Mouse (Mus musculus) hindbrain, embryonic 14.5 days (tissue): ENCODE measurements at regions not wholly inside any gene's neighbourhood (a gene's known extent, or its start where the extent isn't known, plus 50 kb on each side); places are given as distances from the start of the nearest gene placed in this dataset.

Source experiments
- ATAC-seq: fragments of 200-750 bp; cut with Nextera tagmentation; 2 replicates; pipeline ENCODE4 v1.8.0; 2017; ENCODE audit warnings: moderate number of reproducible peaks, mild to moderate bottlenecking, moderate TSS enrichment, moderate library complexity; ENCODE audit not compliant: low FRiP score
- DNase-seq: peaks from one replicate; pipeline ENCODE4 v3.0.0-alpha.2; 2015; ENCODE audit warnings: low spot score
- H3K27ac ChIP-seq: fragments of 300-500 bp; sonication (generic); 2 replicates; pipeline ENCODE4 v1.5.1; 2014; ENCODE audit warnings: mild to moderate bottlenecking, moderate library complexity
- H3K27me3 ChIP-seq: fragments of 300-500 bp; sonication (generic); 2 replicates; pipeline ENCODE4 v1.6.1; 2014; ENCODE audit warnings: mild to moderate bottlenecking, low read length, mixed read lengths; ENCODE audit not compliant: control insufficient read depth, insufficient read depth
- H3K36me3 ChIP-seq: fragments of 300-500 bp; sonication (generic); replicated peaks from 2 replicates; pipeline ENCODE4 v1.6.1; 2014; ENCODE audit not compliant: control insufficient read depth, insufficient read depth
- H3K4me1 ChIP-seq: fragments of 300-500 bp; sonication (generic); replicated peaks from 2 replicates; pipeline ENCODE4 v1.6.1; 2014; ENCODE audit warnings: antibody characterized with exemption, low read length, mixed read lengths; ENCODE audit not compliant: control insufficient read depth, insufficient read depth
- H3K4me2 ChIP-seq: fragments of 300-500 bp; sonication (generic); replicated peaks from 2 replicates; pipeline ENCODE4 v1.6.1; 2014; ENCODE audit warnings: mild to moderate bottlenecking, moderate library complexity
- H3K4me3 ChIP-seq: fragments of 300-500 bp; sonication (generic); replicated peaks from 2 replicates; pipeline ENCODE4 v1.5.1; 2014; ENCODE audit warnings: mild to moderate bottlenecking, low read length
- H3K9ac ChIP-seq: fragments of 300-500 bp; sonication (generic); 2 replicates; pipeline ENCODE4 v1.6.1; 2014
- H3K9me3 ChIP-seq: fragments of 300-500 bp; sonication (generic); 2 replicates; pipeline ENCODE4 v1.6.1; 2016; ENCODE audit warnings: low read length; ENCODE audit not compliant: control insufficient read depth
- WGBS: fragments of 180-500 bp; shearing (Covaris S2); extraction: QIAGEN DNeasy Blood & Tissue Kit; methylation state at CpG from one replicate; pipeline ENCODE4 v1.1.7; 2014; 5-methylcytosine and 5-hydroxymethylcytosine counted together

DNA sequence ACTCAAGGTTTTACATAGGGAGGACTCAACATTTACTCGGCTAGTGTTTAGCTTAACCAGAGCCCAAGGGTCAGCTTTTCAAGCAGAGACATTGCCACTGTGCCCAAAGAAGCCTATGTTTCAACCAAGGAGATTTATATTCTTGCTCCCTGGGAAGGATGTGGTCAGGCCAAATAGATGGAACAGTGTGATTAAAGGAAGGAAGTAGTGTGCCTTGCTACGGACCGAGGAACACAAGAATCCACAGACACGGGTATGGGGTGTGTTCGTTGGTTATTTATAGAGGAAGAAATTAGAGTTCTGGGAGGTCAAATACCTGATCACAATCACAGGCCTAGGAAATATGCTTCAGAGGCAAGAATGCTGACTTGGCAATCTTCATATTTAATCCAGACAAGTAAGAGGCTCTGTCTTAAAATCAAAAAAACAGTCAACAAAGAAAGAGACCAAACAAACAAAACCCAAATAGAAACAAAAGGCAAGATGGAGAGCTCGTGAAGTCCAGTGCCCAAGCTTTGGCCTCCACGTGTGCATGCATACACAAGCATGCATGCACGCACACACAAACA lies 133.9 kb upstream of the Trp63 start:
- 89% methylated on average over 8 of the region's 8 CpGs for WGBS
- H3K4me1 ChIP-seq = no peaks in the 10 kb centered on the region
- DNase-seq (no peak), ATAC-seq (no peak)
- no peak overlapping the region for H3K9ac ChIP-seq
- H3K27me3 ChIP-seq = no peaks in the 10 kb centered on the region
- no peaks in the 10 kb centered on the region for H3K36me3 ChIP-seq
- H3K4me3 ChIP-seq = no peak overlapping the region
- 0 out of 2 replicates have a peak, but pooled peaks cover 4% of the 10 kb centered on the region for H3K9me3 ChIP-seq
- no peak overlapping the region for H3K4me2 ChIP-seq
- no peak overlapping the region for H3K27ac ChIP-seq

DNA sequence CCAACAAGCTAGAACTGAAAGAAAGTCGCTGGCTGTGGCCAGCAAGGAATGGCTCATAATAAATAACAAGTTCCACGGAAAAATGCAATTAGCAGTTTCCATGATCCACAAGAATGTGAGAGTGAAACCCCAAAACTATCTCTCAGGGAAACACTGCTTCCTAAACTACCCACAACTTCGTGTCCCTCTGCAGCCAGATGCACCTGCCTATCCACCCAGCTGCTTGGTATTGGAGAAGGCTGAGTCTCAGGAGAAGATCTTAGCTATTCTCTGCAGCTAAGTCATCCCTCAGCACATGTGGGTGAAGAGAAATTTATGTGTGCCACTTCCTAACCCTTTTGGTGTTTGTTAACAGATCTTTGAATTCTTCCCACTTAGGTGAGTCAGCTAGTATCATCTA lies 126.4 kb upstream of the Trp63 start:
- ATAC-seq (no peak), DNase-seq (no peak)
- Histone ChIP-seq H3K4me1 (no peaks in the 10 kb centered on the region), H3K36me3 (no peaks in the 10 kb centered on the region), H3K9ac (no peak overlapping the region), H3K27me3 (no peaks in the 10 kb centered on the region), H3K4me2 (no peak overlapping the region), H3K4me3 (no peak overlapping the region), H3K27ac (no peak overlapping the region), H3K9me3 (no peaks in the 10 kb centered on the region)
- WGBS = 74% methylated on average over 3 of the region's 3 CpGs

DNA sequence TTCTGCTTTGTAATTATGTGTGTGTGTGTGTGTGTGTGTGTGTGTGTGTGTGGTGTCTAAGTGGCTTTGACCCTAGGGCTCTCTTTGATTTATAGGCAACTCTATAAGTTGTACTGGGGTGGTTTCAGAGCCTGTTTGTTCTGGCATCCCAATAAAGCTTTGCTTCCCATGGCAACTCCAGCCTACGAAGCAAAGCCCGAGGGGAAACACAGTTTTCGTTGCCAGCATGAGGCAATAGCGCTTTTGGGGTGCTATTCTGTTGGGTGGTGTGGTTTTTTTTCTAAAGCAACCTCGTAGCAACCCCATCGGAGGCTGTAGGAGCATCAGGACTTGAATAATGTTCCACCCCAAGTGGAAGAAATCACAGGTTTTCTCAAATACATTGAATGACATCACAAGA lies 103.3 kb upstream of the Trp63 start:
- Histone ChIP-seq H3K9ac (no peak overlapping the region), H3K9me3 (no peaks in the 10 kb centered on the region), H3K4me3 (no peak overlapping the region), H3K36me3 (no peaks in the 10 kb centered on the region), H3K4me1 (no peaks in the 10 kb centered on the region), H3K27ac (no peak overlapping the region), H3K27me3 (no peaks in the 10 kb centered on the region), H3K4me2 (no peak overlapping the region)
- no peak for ATAC-seq
- WGBS = 86% methylated on average over 6 of the region's 6 CpGs
- DNase-seq = no peak

DNA sequence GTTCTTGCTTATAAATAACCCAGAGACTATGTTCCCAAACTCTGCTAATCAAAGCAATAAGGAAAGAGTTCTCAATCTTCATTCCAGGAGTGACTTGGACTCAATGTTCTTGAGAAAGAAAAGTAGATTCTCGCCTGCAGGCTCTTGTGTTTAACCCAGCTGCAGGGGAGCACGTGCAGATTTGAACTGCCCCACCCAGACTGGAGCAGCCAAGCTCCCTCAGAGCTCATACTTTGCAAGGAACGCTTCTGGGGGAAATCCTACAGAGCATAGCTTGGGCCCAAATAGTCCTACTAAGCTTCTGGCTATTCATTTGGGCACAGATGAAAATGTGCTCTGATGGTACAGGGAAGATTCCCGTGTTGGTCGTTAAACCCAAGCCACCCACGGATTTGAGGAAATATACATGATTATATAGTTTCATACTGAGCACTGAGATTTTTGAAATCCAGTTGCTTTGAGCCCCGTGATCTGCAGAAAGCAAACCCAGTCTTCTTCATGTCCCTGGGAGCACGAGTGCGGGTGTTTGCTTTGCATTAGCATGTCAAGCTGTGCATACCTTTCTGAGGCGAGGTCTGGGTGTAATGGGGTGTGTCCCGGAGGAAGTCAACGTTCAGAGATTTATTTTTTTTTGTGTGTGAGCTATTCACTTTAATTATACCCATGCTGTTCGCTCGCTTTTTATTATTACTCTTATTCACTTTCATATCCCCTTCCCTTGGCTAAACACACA lies 99.1 kb upstream of the Trp63 start:
- Histone ChIP-seq H3K4me2 (no peak overlapping the region), H3K27ac (no peak overlapping the region), H3K9me3 (no peaks in the 10 kb centered on the region), H3K4me3 (no peak overlapping the region), H3K27me3 (no peaks in the 10 kb centered on the region), H3K36me3 (no peaks in the 10 kb centered on the region), H3K9ac (no peak overlapping the region), H3K4me1 (no peaks in the 10 kb centered on the region)
- DNase-seq = no peak
- no peak for ATAC-seq
- 68% methylated on average over 14 of the region's 14 CpGs for WGBS

DNA sequence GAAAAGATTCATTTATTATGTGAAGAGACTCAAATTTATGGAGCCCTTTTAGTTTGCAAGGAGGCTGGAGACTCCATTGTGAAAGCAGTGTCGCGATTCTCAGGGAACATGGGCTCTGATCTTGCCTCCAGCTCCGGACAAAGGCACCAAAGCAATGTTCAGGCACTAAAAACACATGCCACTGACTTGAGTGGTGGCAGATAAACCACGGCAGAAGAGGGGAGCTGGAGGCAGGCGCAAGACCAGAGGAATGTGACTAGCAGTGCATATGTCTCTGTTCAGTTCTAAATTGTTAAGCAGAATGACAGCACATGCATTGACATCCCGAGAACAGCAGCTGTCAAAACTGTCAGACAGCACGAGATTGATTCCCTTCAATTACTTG lies 98.5 kb upstream of the Trp63 start:
- no peak for ATAC-seq
- H3K27ac ChIP-seq = no peak overlapping the region
- no peak overlapping the region for H3K9ac ChIP-seq
- no peak overlapping the region for H3K4me2 ChIP-seq
- no peaks in the 10 kb centered on the region for H3K4me1 ChIP-seq
- DNase-seq = no peak
- WGBS = 60% methylated on average over 7 of the region's 7 CpGs
- H3K36me3 ChIP-seq = no peaks in the 10 kb centered on the region
- H3K4me3 ChIP-seq = no peak overlapping the region
- no peaks in the 10 kb centered on the region for H3K27me3 ChIP-seq
- no peaks in the 10 kb centered on the region for H3K9me3 ChIP-seq

DNA sequence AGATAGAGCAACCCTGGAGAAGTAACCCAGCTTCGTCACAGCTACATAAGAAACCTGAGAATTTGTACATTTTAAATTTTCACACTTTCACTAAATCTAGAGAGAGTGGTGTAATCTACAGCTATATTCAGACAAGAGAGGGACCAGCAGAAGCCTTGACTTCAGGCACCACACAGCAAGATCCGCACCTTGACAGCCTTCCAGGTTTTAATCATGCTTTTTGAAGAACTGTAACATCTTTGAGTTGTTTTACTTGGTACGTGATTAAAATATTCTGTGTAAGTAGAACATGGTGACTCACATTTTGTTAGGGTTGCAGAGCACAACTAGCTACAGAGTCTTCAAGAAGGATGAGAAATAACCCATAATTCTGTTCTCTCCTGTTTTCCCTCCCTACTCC lies 97.6 kb upstream of the Trp63 start:
- ATAC-seq (no peak), DNase-seq (no peak)
- Histone ChIP-seq H3K4me2 (no peak overlapping the region), H3K4me1 (no peaks in the 10 kb centered on the region), H3K36me3 (no peaks in the 10 kb centered on the region), H3K9ac (no peak overlapping the region), H3K4me3 (no peak overlapping the region), H3K27me3 (no peaks in the 10 kb centered on the region), H3K27ac (no peak overlapping the region), H3K9me3 (no peaks in the 10 kb centered on the region)
- 92% methylated on average over 3 of the region's 3 CpGs for WGBS

DNA sequence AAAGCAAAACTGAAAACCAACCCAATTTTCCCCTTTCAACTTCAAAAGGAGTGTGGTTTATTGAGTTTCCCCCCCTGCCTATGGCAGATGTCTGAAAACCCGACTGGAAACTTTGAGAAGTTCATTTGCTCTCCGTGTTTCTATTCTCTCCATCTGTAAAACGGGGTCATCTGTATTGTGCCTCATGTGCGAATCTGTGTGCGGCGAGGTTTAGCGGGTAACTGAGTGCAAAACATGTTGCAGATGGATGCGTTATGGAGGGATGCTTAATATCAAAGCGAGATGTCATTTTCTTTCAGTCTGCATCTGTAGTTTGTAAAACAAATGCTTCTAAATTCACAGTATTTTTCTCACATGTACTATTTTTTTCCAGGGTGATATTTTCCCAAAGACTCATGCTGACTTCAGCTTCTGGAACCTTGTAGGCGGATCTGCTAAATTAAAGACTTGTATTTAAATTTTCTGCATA lies 95.7 kb upstream of the Trp63 start:
- Histone ChIP-seq H3K9me3 (no peaks in the 10 kb centered on the region), H3K4me1 (no peaks in the 10 kb centered on the region), H3K27ac (no peak overlapping the region), H3K27me3 (no peaks in the 10 kb centered on the region), H3K4me2 (no peak overlapping the region), H3K9ac (no peak overlapping the region), H3K36me3 (no peaks in the 10 kb centered on the region), H3K4me3 (no peak overlapping the region)
- no peak for DNase-seq
- ATAC-seq = no peak
- 82% methylated on average over 10 of the region's 10 CpGs for WGBS

DNA sequence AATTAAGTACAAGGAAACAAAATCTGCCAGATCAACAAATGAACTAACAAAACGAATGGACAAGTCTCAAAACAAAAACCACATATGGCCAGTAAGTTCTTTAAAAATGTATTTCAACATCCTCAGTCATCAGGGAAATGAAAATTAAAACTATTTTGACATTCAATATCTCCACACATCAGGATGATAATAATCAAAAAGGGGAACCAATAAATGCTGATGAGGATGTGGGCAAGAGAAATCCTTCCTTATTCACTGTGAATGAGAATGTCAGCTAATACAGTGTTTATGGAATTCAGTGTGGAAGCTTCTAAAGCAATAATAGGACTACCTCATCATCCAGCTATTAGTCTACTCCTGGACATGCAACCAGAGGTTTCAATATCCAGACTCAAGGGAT lies 86.1 kb upstream of the Trp63 start:
- Histone ChIP-seq H3K4me3 (no peak overlapping the region), H3K9ac (no peak overlapping the region), H3K9me3 (no peaks in the 10 kb centered on the region), H3K36me3 (no peaks in the 10 kb centered on the region), H3K27me3 (no peaks in the 10 kb centered on the region), H3K4me2 (no peak overlapping the region), H3K4me1 (no peaks in the 10 kb centered on the region), H3K27ac (no peak overlapping the region)
- ATAC-seq = no peak
- 85% methylated on average over 1 of the region's 1 CpGs for WGBS
- DNase-seq = no peak

DNA sequence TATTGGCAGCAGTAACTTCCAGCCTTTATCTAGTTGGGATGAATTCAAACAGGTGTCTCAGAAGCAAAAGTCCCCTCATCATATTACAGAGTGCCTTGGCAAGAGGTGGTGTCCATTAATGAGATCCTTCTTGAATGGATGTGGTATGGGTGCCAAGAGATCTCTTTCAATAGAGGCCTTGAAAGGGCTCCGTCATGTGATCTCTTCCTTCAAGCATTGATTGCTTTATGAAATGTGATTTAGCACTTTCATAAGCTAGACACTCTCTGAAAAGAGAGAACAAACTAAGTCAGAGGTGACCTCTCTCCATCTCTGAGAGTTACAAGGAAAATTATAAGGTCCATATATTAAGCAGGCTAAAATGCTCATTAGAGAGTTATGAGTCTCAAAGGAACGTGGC lies 80.4 kb upstream of the Trp63 start:
- 89% methylated on average over 2 of the region's 2 CpGs for WGBS
- no peaks in the 10 kb centered on the region for H3K9me3 ChIP-seq
- H3K9ac ChIP-seq = no peak overlapping the region
- no peaks in the 10 kb centered on the region for H3K36me3 ChIP-seq
- H3K27ac ChIP-seq = no peak overlapping the region
- no peak for ATAC-seq
- H3K4me1 ChIP-seq = no peaks in the 10 kb centered on the region
- DNase-seq = no peak
- no peaks in the 10 kb centered on the region for H3K27me3 ChIP-seq
- H3K4me3 ChIP-seq = no peak overlapping the region
- H3K4me2 ChIP-seq = no peak overlapping the region

DNA sequence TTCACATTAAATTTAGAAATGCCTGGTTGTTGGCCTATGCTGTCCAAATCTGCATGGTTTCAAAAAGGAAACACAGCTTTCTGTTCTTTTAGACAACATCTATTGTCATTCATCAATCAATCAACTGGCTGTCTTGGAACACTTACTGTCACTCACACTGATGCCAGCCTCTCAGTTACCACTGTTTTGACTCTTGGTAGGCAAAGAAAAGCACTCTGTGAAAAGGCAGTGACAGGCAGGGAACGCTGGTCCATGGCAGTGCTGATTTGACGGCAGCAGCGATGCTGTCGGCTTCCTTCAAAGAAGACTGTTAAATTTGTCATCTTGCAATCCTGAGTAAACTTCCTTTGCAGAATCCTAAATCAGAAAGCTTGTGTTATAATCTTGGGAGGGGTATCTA lies 68.3 kb upstream of the Trp63 start:
- WGBS = 62% methylated on average over 4 of the region's 4 CpGs
- H3K27ac ChIP-seq = no peak overlapping the region
- DNase-seq = no peak

More for the DNA sequence above, 68.3 kb upstream of the Trp63 start:
- H3K36me3 ChIP-seq = no peaks in the 10 kb centered on the region
- no peaks in the 10 kb centered on the region for H3K27me3 ChIP-seq
- no peak overlapping the region for H3K4me2 ChIP-seq
- ATAC-seq = no peak
- H3K4me3 ChIP-seq = no peak overlapping the region
- H3K9ac ChIP-seq = no peak overlapping the region
- no peaks in the 10 kb centered on the region for H3K4me1 ChIP-seq
- no peaks in the 10 kb centered on the region for H3K9me3 ChIP-seq
